Mouse (Mus musculus) small intestine, adult 2 months (tissue): ENCODE results near the gene Timm8a2. TPM values are rescaled to one million over a fixed set of nuclear protein-coding genes. Genes with fewer than 3 reads are reported as not detected.
A peak's percentile ranks its signal among the peaks of the same experiment; 100 is the strongest.
"Not testable (repeated sequence)": the region's sequence is repeated elsewhere in the genome, so short reads cannot be mapped to it uniquely, and the experiment has no call there.

Source experiments
- H3K27ac ChIP-seq: fragments of 200-500 bp; 2 replicates; pipeline ENCODE4 v1.5.1; 2012; ENCODE audit warnings: low read depth, low read length, control low read depth, inconsistent platforms; ENCODE audit not compliant: insufficient read depth
- H3K27me3 ChIP-seq: fragments of 200-500 bp; 2 replicates; pipeline ENCODE4 v1.6.1; 2012; ENCODE audit warnings: mild to moderate bottlenecking, moderate library complexity, low read length, inconsistent platforms; ENCODE audit not compliant: control insufficient read depth, insufficient read depth
- H3K36me3 ChIP-seq: fragments of 200-500 bp; 2 replicates; pipeline ENCODE4 v1.6.1; 2012; ENCODE audit warnings: mild to moderate bottlenecking, low read length, control low read depth, inconsistent platforms; ENCODE audit not compliant: control insufficient read depth, insufficient read depth
- H3K4me1 ChIP-seq: fragments of 200-500 bp; 2 replicates; pipeline ENCODE4 v1.6.1; 2012; ENCODE audit warnings: low read length, inconsistent platforms, mixed read lengths; ENCODE audit not compliant: control insufficient read depth, insufficient read depth, insufficient read length
- H3K4me3 ChIP-seq: fragments of 200-500 bp; 2 replicates; pipeline ENCODE4 v1.5.1; 2012; ENCODE audit warnings: low read depth, mild to moderate bottlenecking, control low read depth, inconsistent platforms, low read length, moderate library complexity
- CTCF ChIP-seq: fragments of 200-500 bp; IDR thresholded peaks from 2 replicates; pipeline ENCODE4 v1.5.1; 2012; ENCODE audit warnings: low read depth, mild to moderate bottlenecking, control low read depth, inconsistent platforms, low read length, moderate library complexity, mixed read lengths; ENCODE audit not compliant: insufficient replicate concordance, insufficient read length; ENCODE audit errors: extremely low read depth
- POLR2A ChIP-seq: fragments of 200-500 bp; IDR thresholded peaks from 2 replicates; pipeline ENCODE4 v1.6.1; 2012; ENCODE audit warnings: low read depth, mild to moderate bottlenecking, control low read depth, inconsistent platforms, low read length, moderate library complexity
- WGBS: fragments of 180-500 bp; shearing (Covaris S2); methylation state at CpG from one replicate; pipeline ENCODE4 v1.1.7; 2018; 5-methylcytosine and 5-hydroxymethylcytosine counted together
- polyA plus RNA-seq: library from polyadenylated mRNA; depleted of rRNA; stranded (reverse); fragments of >200 nt; gene quantifications from 2 replicates; pipeline ENCODE4 v1.2.3, GENCODE M21; 2012

The Timm8a2 gene
- polyA plus RNA-seq, 1 experiment, result not detected

DNA sequence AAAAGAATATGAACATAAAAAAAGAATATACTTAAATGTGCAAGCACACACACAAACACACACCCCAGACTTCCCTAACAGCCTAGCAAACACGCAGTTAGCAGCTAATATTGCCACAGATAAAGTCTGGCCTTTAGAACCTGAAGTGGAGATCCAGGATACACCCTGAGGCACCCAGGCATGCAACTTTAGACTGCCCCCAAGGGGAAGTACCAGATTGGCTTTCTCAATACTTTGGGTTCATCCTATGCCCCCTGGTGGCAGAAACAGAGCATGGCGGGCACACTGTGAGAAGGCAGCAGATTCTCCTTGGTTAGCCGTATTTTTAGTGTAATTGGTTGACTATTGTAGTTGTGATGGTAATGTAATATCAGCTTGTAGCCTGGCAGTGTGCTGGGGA, 26.2 kb downstream of the Timm8a2 start:
- TF ChIP-seq CTCF (peak; percentile 96; the same call in 1 of the 2 replicates), POLR2A (no peak)
- WGBS, result 3% methylated on average over 3 of the region's 3 CpGs

GRCm38 (mm10) chr14:122061376-122061775, 26.9 kb downstream of the Timm8a2 start:
- no peaks in the 10 kb centered on the region for H3K27me3 ChIP-seq
- no peaks in the 10 kb centered on the region; the same call in 1 of the 2 replicates for H3K4me1 ChIP-seq
- no peak overlapping the region for H3K27ac ChIP-seq
- no peaks in the 10 kb centered on the region for H3K36me3 ChIP-seq
- no peak for TF ChIP-seq POLR2A
- TF ChIP-seq CTCF, result no peak
- whole genome bisulfite sequencing, result 83% methylated on average over 6 of the region's 6 CpGs
- H3K4me3 ChIP-seq, result no peak overlapping the region

More for the DNA sequence above, 26.2 kb downstream of the Timm8a2 start:
- Histone ChIP-seq H3K27me3 (no peaks in the 10 kb centered on the region), H3K4me1 (no peaks in the 10 kb centered on the region; the same call in 1 of the 2 replicates), H3K4me3 (no peak overlapping the region), H3K36me3 (no peaks in the 10 kb centered on the region), H3K27ac (no peak overlapping the region)

GRCm38 (mm10) chr14:122062411-122063090, 28.1 kb downstream of the Timm8a2 start:
- Histone ChIP-seq H3K4me3 (no peak overlapping the region), H3K36me3 (no peaks in the 10 kb centered on the region), H3K4me1 (peaks cover 8% of the 10 kb centered on the region; the same call in 1 of the 2 replicates), H3K27me3 (no peaks in the 10 kb centered on the region), H3K27ac (no peak overlapping the region)
- WGBS, result 83% methylated on average over 10 of the region's 10 CpGs
- TF ChIP-seq CTCF, result no peak
- TF ChIP-seq POLR2A, result no peak

GRCm38 (mm10) chr14:122063599-122063998, 29.1 kb downstream of the Timm8a2 start:
- H3K27me3 ChIP-seq, result no peaks in the 10 kb centered on the region
- no peaks in the 10 kb centered on the region for H3K36me3 ChIP-seq
- H3K4me3 ChIP-seq, result no peak overlapping the region
- H3K4me1 ChIP-seq, result peaks cover 13% of the 10 kb centered on the region; the same call in 1 of the 2 replicates
- 73% methylated on average over 5 of the region's 5 CpGs for whole genome bisulfite sequencing
- peak overlapping the region; percentile 39 for H3K27ac ChIP-seq
- TF ChIP-seq CTCF, result no peak
- no peak for TF ChIP-seq POLR2A

GRCm38 (mm10) chr14:122064519-122064918, 30.0 kb downstream of the Timm8a2 start:
- no peaks in the 10 kb centered on the region for H3K27me3 ChIP-seq
- no peak overlapping the region for H3K4me3 ChIP-seq
- peaks cover 17% of the 10 kb centered on the region; the same call in 1 of the 2 replicates for H3K4me1 ChIP-seq
- no peak overlapping the region for H3K27ac ChIP-seq
- TF ChIP-seq CTCF (peak; percentile 83; the same call in 1 of the 2 replicates), POLR2A (no peak)
- WGBS, result 4% methylated on average over 2 of the region's 2 CpGs
- H3K36me3 ChIP-seq, result no peaks in the 10 kb centered on the region

DNA sequence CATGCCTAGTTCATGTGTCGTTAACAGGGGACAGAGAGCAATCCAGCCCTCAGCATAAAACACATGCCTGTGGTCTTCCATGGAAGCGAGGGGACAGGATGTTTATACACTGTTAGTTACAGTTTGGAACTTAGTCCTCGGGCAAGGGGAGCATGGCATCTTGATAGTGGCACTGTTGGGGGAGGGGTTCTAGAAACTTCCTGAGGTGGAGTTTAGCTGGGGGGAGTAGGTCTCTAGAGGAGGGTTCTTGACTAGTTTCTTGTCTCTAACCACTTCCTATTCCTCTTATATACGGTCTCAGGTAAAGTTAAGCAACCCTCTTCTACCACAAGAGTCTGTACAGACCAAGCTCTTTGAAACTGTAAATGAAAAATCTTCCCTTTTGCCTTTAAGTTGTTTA, 31.8 kb downstream of the Timm8a2 start:
- Histone ChIP-seq H3K27ac (peak overlapping the region; percentile 82; the same call in 1 of the 2 replicates), H3K4me3 (no peak overlapping the region), H3K27me3 (no peaks in the 10 kb centered on the region), H3K36me3 (no peaks in the 10 kb centered on the region), H3K4me1 (peaks cover 17% of the 10 kb centered on the region; the same call in 1 of the 2 replicates)
- TF ChIP-seq CTCF, result no peak
- no peak for TF ChIP-seq POLR2A
- WGBS, result 63% methylated on average over 4 of the region's 4 CpGs

DNA sequence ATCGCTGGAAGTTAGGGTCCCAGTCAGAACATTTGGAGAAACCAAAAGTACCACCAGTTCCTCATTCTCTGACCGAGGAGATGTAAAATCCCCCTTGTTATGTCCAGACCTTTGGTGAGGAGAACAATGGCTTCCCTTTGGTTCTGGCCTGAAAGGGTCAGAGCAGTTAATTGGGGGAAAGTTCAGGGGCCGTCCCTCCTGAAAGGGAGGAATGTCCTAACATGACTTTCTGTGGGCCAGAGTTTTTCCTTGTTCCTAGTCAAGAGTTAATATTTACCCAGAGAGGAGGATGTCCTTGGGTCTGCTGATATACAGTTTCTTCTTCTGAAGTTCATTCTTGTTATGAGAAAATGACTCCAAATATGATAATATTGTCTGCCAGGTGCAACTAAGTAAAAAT, 33.6 kb downstream of the Timm8a2 start:
- H3K27ac ChIP-seq, H3K4me3 ChIP-seq, H3K27me3 ChIP-seq, H3K36me3 ChIP-seq: not testable (repeated sequence)
- WGBS, result 24% methylated on average over 3 of the region's 3 CpGs
- peaks cover 19% of the 10 kb centered on the region; the same call in 1 of the 2 replicates for H3K4me1 ChIP-seq
